Mouse (Mus musculus): ENCODE data around the gene Ahdc1. TPM values are rescaled to one million over a fixed set of nuclear protein-coding genes. Genes with fewer than 3 reads are reported as not detected.

Gene Ahdc1
- polyA plus RNA-seq, 1 experiment from 2014 or later: 8.0 TPM

DNA sequence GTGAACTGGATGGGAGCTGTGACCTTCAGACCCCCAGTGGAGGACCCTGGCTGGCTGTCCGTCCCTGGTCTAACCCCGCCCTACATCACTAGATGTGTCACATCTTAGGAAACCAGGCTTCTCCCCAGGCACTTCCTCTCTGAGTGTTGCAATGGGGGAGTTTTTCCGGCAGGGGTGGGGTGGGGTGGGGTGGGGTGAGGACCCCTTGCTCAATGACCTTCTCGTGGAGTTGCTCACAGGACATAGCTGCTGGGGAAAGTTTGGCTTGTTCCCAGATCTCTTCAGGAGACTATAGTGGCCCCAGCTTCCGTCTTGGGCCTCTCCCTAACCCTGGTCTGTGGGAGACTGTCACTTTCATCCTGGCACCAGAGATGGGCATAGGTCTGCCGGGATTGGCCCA is 28.1 kb upstream of the Ahdc1 start:
- Histone ChIP-seq H3K4me3 (ENCODE audit: low read length) (no peak overlapping the region), H3K27me3 (ENCODE audit: control insufficient read depth, insufficient read depth, low read depth, low read length) (no peaks in the 10 kb centered on the region), H3K9ac (ENCODE audit: low read length) (no peak overlapping the region), H3K36me3 (ENCODE audit: control insufficient read depth, insufficient read depth, low read length) (no peaks in the 10 kb centered on the region), H3K27ac (ENCODE audit: low read length) (0 out of 2 replicates have a peak overlapping the region, but pooled peaks have one; percentile 8), H3K4me2 (ENCODE audit: low read depth, low read length) (no peak overlapping the region), H3K9me3 (ENCODE audit: control insufficient read depth, low read length) (no peaks in the 10 kb centered on the region), H3K4me1 (replicated peaks; ENCODE audit: control insufficient read depth, insufficient read depth, low read length) (peaks cover 10% of the 10 kb centered on the region; the same call in 1 of the 2 replicates)
- peak; percentile 53 for ATAC-seq (ENCODE audit: low read depth)
- WGBS: 46% methylated on average over 6 of the region's 6 CpGs

DNA sequence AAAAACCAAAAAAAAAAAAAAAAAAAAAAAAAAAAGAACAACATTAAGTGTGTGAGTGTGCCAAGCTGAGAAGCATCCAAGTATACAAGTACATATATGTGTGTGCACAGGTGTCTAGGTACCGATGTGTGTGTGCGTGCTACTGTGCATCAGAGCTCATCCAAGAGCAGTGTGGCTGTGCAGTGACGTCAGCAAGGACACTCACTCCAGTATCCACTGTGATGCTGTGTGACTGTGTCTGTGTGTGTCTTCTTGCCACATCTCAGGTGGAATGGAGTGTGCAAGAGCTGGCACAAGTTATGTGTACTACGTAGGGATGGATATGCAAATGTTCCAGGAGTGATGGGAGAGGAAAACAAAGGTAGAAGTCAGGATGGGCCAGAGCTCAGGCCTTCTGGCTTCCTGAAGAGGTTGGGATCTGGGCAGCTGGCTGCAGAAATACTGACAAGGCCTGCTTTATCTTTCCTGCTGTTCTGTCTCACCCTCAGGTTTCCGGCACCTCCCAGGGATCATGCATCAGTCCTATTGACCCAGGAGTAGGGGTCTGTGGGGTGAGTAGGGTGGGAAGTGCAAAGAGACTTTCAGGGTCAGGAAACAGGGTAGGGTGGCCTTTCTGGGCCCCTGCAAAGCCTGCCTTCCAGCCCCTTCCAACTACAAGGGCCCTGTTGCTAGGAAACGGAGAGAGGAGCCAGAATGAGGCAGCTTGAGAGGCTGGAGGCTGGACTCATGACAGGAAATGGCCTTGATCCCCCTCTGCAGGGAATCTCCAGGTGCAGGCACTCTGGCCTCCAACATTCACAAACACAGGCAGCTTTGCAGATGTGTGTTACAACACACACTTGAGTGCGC is 27.2 kb upstream of the Ahdc1 start:
- Histone ChIP-seq H3K27ac (ENCODE audit: low read length) (peak overlapping the region; percentile 29; the same call in 1 of the 2 replicates), H3K4me3 (ENCODE audit: low read length) (no peak overlapping the region), H3K9me3 (ENCODE audit: control insufficient read depth, low read length) (no peaks in the 10 kb centered on the region), H3K4me2 (ENCODE audit: low read depth, low read length) (no peak overlapping the region), H3K36me3 (ENCODE audit: control insufficient read depth, insufficient read depth, low read length) (no peaks in the 10 kb centered on the region), H3K9ac (ENCODE audit: low read length) (no peak overlapping the region; the same call in 1 of the 2 replicates), H3K27me3 (ENCODE audit: control insufficient read depth, insufficient read depth, low read depth, low read length) (no peaks in the 10 kb centered on the region), H3K4me1 (replicated peaks; ENCODE audit: control insufficient read depth, insufficient read depth, low read length) (peaks cover 10% of the 10 kb centered on the region; the same call in 1 of the 2 replicates)
- WGBS: 48% methylated on average over 7 of the region's 7 CpGs
- peak; percentile 55; the same call in 1 of the 2 replicates for ATAC-seq (ENCODE audit: low read depth)

DNA sequence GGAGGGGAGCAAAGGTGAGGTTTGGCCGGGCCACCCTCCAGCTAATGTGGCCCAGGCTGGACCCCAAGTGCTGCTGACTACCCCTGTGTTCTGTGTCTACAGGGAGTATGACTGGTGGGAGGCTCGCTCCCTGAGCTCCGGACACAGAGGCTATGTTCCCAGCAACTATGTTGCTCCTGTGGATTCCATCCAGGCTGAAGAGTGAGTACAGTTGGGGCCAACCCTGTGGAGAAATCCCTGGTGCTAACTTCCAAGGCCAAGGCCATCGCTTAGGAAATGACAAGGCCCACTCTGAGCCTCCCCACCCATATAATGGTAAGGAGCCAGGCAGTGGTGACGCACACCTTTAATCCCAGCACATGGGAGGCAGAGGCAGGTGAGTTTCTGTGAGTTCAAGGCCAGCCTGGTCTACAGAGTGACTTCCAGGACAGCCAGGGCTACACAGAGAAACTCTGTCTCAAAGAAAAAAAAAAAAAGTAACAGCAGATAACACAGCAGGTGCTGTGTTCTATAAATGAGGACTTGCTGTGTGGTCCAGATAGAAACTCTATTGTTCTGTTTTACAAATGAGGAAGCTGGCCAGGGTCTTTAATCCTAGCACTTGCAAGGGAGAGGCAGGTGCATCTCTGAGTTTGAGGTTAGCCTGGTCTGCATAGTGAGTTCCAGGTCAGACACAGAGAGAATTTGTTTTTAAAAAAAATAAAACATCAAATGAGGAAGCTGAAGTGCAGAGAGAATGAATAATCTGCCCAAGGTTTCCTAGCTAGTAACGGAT is 22.3 kb upstream of the Ahdc1 start:
- Histone ChIP-seq H3K9ac (ENCODE audit: low read length) (no peak overlapping the region), H3K4me1 (replicated peaks; ENCODE audit: control insufficient read depth, insufficient read depth, low read length) (peaks cover 5% of the 10 kb centered on the region; the same call in 1 of the 2 replicates), H3K4me3 (ENCODE audit: low read length) (no peak overlapping the region), H3K27me3 (ENCODE audit: control insufficient read depth, insufficient read depth, low read depth, low read length) (no peaks in the 10 kb centered on the region), H3K4me2 (ENCODE audit: low read depth, low read length) (no peak overlapping the region), H3K36me3 (ENCODE audit: control insufficient read depth, insufficient read depth, low read length) (no peaks in the 10 kb centered on the region), H3K9me3 (ENCODE audit: control insufficient read depth, low read length) (no peaks in the 10 kb centered on the region), H3K27ac (ENCODE audit: low read length) (no peak overlapping the region)
- ATAC-seq (ENCODE audit: low read depth): no peak
- WGBS: 90% methylated on average over 6 of the region's 6 CpGs

DNA sequence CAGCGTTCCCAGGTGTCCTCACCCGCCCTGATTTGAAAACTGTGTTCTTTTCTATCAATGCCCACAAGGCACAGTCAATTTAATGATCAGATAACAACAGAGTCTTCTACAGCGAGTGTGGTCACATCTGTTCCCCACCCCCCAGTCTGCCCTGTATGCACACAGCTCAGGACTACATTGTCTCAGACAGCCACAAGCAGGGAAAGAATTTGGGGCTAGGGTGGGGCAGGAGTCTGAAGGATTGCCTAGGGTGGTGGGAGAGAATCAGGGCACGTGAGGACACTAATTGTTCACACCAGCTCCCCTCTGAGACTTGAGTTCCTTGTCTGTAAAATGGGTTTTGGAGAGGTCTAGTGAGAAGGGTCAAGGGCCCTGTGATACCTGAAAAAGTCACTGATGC is 17.5 kb upstream of the Ahdc1 start:
- Histone ChIP-seq H3K4me2 (ENCODE audit: low read depth, low read length) (no peak overlapping the region), H3K27ac (ENCODE audit: low read length) (no peak overlapping the region), H3K36me3 (ENCODE audit: control insufficient read depth, insufficient read depth, low read length) (no peaks in the 10 kb centered on the region), H3K4me3 (ENCODE audit: low read length) (no peak overlapping the region), H3K9ac (ENCODE audit: low read length) (no peak overlapping the region), H3K9me3 (ENCODE audit: control insufficient read depth, low read length) (no peaks in the 10 kb centered on the region), H3K27me3 (ENCODE audit: control insufficient read depth, insufficient read depth, low read depth, low read length) (no peaks in the 10 kb centered on the region), H3K4me1 (replicated peaks; ENCODE audit: control insufficient read depth, insufficient read depth, low read length) (no peaks in the 10 kb centered on the region)
- 47% methylated on average over 4 of the region's 4 CpGs for WGBS
- no peak for ATAC-seq (ENCODE audit: low read depth)

DNA sequence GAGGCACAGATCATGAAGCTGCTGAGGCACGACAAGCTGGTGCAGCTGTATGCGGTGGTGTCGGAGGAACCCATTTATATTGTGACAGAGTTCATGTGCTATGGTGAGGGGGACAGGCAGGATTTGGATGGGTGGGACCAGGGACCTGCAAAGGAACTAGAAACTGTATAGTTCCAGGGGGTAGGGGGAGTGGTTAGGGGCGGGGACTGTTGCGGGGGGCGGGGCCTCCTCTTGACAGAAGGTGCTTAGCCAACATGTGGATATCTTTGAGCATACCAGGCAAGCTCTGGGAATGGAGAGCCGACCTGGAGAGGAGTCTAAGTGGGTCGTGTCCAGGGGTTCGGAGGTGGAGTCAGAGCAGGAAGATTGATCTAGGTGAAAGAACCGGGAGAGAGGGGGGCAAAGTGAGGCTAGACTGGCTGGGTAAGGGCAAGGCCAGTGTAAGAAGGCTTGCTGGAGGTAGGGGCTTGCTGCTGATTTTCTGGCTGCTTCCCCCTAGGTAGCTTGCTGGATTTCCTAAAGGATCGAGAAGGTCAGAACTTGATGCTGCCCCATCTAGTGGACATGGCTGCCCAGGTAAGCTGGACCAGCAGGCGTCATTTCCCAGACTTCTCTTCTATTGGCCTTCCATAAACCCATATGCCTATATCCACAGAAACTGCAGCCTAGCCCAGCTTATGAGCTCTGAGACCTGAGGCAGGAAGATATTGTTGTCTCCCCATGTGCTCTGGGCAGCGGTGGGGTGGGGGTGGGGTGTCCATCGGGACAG is 13.4 kb upstream of the Ahdc1 start:
- H3K4me2 ChIP-seq (ENCODE audit: low read depth, low read length): no peak overlapping the region
- WGBS: 37% methylated on average over 14 of the region's 14 CpGs

DNA sequence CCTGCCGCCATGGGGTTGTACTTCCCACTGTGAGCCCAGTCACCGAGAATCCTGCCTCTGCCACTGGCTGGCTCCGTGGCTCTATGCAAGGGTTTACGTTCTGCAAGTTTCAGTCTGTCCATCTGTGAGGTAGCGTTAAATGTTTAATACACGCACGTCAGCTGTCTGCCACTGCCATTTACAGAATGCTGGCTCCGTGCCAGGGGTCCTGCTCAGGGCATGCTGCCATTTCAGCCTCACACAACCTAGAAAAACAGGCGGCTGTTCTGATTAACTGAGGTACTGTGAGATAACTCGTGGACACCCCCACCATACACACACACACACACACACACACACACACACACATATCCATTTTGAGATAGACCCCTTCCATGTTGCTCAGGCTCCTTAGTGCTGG is 8.2 kb upstream of the Ahdc1 start:
- no peak overlapping the region for H3K4me2 ChIP-seq (ENCODE audit: low read depth, low read length)
- H3K4me3 ChIP-seq (ENCODE audit: low read length): no peak overlapping the region
- peak; percentile 35; the same call in 1 of the 2 replicates for ATAC-seq (ENCODE audit: low read depth)
- peaks cover 4% of the 10 kb centered on the region for H3K4me1 ChIP-seq (replicated peaks; ENCODE audit: control insufficient read depth, insufficient read depth, low read length)
- H3K27me3 ChIP-seq (ENCODE audit: control insufficient read depth, insufficient read depth, low read depth, low read length): no peaks in the 10 kb centered on the region
- 16% methylated on average over 10 of the region's 10 CpGs for WGBS
- no peaks in the 10 kb centered on the region for H3K36me3 ChIP-seq (ENCODE audit: control insufficient read depth, insufficient read depth, low read length)
- H3K27ac ChIP-seq (ENCODE audit: low read length): no peak overlapping the region
- no peaks in the 10 kb centered on the region for H3K9me3 ChIP-seq (ENCODE audit: control insufficient read depth, low read length)
- H3K9ac ChIP-seq (ENCODE audit: low read length): 0 out of 2 replicates have a peak overlapping the region, but pooled peaks have one; percentile 26

More for the DNA sequence above, 13.4 kb upstream of the Ahdc1 start:
- Histone ChIP-seq H3K36me3 (ENCODE audit: control insufficient read depth, insufficient read depth, low read length) (no peaks in the 10 kb centered on the region), H3K4me3 (ENCODE audit: low read length) (no peak overlapping the region), H3K9ac (ENCODE audit: low read length) (no peak overlapping the region), H3K9me3 (ENCODE audit: control insufficient read depth, low read length) (no peaks in the 10 kb centered on the region), H3K4me1 (replicated peaks; ENCODE audit: control insufficient read depth, insufficient read depth, low read length) (peaks cover 1% of the 10 kb centered on the region), H3K27ac (ENCODE audit: low read length) (no peak overlapping the region), H3K27me3 (ENCODE audit: control insufficient read depth, insufficient read depth, low read depth, low read length) (no peaks in the 10 kb centered on the region)
- peak; percentile 52; the same call in 1 of the 2 replicates for ATAC-seq (ENCODE audit: low read depth)

GRCm38 (mm10) chr4:133003316-133004018 is 7.6 kb upstream of the Ahdc1 start:
- H3K4me2 ChIP-seq (ENCODE audit: low read depth, low read length): no peak overlapping the region
- H3K9me3 ChIP-seq (ENCODE audit: control insufficient read depth, low read length): no peaks in the 10 kb centered on the region
- peaks cover 4% of the 10 kb centered on the region for H3K4me1 ChIP-seq (replicated peaks; ENCODE audit: control insufficient read depth, insufficient read depth, low read length)
- ATAC-seq (ENCODE audit: low read depth): no peak
- H3K27ac ChIP-seq (ENCODE audit: low read length): no peak overlapping the region
- 51% methylated on average over 21 of the region's 21 CpGs for WGBS
- no peak overlapping the region for H3K4me3 ChIP-seq (ENCODE audit: low read length)
- no peaks in the 10 kb centered on the region for H3K36me3 ChIP-seq (ENCODE audit: control insufficient read depth, insufficient read depth, low read length)
- H3K27me3 ChIP-seq (ENCODE audit: control insufficient read depth, insufficient read depth, low read depth, low read length): no peaks in the 10 kb centered on the region
- no peak overlapping the region for H3K9ac ChIP-seq (ENCODE audit: low read length)

GRCm38 (mm10) chr4:133005233-133005632 is 5.8 kb upstream of the Ahdc1 start:
- no peak overlapping the region for H3K27ac ChIP-seq (ENCODE audit: low read length)
- H3K27me3 ChIP-seq (ENCODE audit: control insufficient read depth, insufficient read depth, low read depth, low read length): peaks cover 9% of the 10 kb centered on the region; the same call in 1 of the 2 replicates
- WGBS: 4% methylated on average over 3 of the region's 3 CpGs
- no peak overlapping the region for H3K9ac ChIP-seq (ENCODE audit: low read length)
- H3K9me3 ChIP-seq (ENCODE audit: control insufficient read depth, low read length): no peaks in the 10 kb centered on the region
- peaks cover 6% of the 10 kb centered on the region for H3K4me1 ChIP-seq (replicated peaks; ENCODE audit: control insufficient read depth, insufficient read depth, low read length)
- H3K36me3 ChIP-seq (ENCODE audit: control insufficient read depth, insufficient read depth, low read length): no peaks in the 10 kb centered on the region
- H3K4me2 ChIP-seq (ENCODE audit: low read depth, low read length): no peak overlapping the region
- peak; percentile 60 for ATAC-seq (ENCODE audit: low read depth)
- no peak overlapping the region for H3K4me3 ChIP-seq (ENCODE audit: low read length)
